Mouse (Mus musculus) kidney, embryonic 16.5 days (tissue): ENCODE measurements around the gene Ubp1. TPM values are rescaled to one million over a fixed set of nuclear protein-coding genes. Genes with fewer than 3 reads are reported as not detected.
"Not testable (repeated sequence)": the region's sequence is repeated elsewhere in the genome, so short reads cannot be mapped to it uniquely, and the experiment has no call there.

ENCODE experiments used
- ATAC-seq: fragments of 200-750 bp; cut with Nextera tagmentation; 2 replicates; pipeline ENCODE4 v1.8.0; 2017; ENCODE audit warnings: moderate TSS enrichment; ENCODE audit not compliant: low FRiP score, low TSS enrichment
- H3K27ac ChIP-seq: fragments of 300-500 bp; sonication (generic); 2 replicates; pipeline ENCODE4 v1.5.1; 2014; ENCODE audit warnings: low read length
- H3K27me3 ChIP-seq: fragments of 300-500 bp; sonication (generic); 2 replicates; pipeline ENCODE4 v1.6.1; 2014; ENCODE audit warnings: low read length, control low read depth, mixed read lengths; ENCODE audit not compliant: insufficient read depth
- H3K36me3 ChIP-seq: fragments of 300-500 bp; sonication (generic); 2 replicates; pipeline ENCODE4 v1.6.1; 2014; ENCODE audit warnings: low read length, control low read depth, mixed read lengths; ENCODE audit not compliant: insufficient read depth
- H3K4me1 ChIP-seq: fragments of 300-500 bp; sonication (generic); 2 replicates; pipeline ENCODE4 v1.6.1; 2014; ENCODE audit warnings: low read length, control low read depth, mixed read lengths; ENCODE audit not compliant: insufficient read depth
- H3K4me2 ChIP-seq: fragments of 300-500 bp; sonication (generic); replicated peaks from 2 replicates; pipeline ENCODE4 v1.6.1; 2014; ENCODE audit warnings: low read depth, low read length
- H3K4me3 ChIP-seq: fragments of 300-500 bp; sonication (generic); 2 replicates; pipeline ENCODE4 v1.5.1; 2014; ENCODE audit warnings: mild to moderate bottlenecking, low read length
- H3K9ac ChIP-seq: fragments of 300-500 bp; sonication (generic); replicated peaks from 2 replicates; pipeline ENCODE4 v1.6.1; 2014; ENCODE audit warnings: low read length
- H3K9me3 ChIP-seq: fragments of 300-500 bp; sonication (generic); 2 replicates; pipeline ENCODE4 v1.6.1; 2016; ENCODE audit warnings: low read length, control low read depth
- WGBS: fragments of 180-500 bp; shearing (Covaris S2); extraction: QIAGEN DNeasy Blood & Tissue Kit; methylation state at CpG from one replicate; pipeline ENCODE4 v1.1.7; 2014; 5-methylcytosine and 5-hydroxymethylcytosine counted together
- polyA plus RNA-seq: library from polyadenylated mRNA; unstranded; fragments of >200 nt; fragmentation: Nextera tagmentation; extraction: Ambion mirVana; gene quantifications from 2 replicates; pipeline ENCODE4 v1.2.1, GENCODE M21; 2015

Ubp1 gene
- 33.4 and 35.4 TPM in 2 replicates for polyA plus RNA-seq

DNA sequence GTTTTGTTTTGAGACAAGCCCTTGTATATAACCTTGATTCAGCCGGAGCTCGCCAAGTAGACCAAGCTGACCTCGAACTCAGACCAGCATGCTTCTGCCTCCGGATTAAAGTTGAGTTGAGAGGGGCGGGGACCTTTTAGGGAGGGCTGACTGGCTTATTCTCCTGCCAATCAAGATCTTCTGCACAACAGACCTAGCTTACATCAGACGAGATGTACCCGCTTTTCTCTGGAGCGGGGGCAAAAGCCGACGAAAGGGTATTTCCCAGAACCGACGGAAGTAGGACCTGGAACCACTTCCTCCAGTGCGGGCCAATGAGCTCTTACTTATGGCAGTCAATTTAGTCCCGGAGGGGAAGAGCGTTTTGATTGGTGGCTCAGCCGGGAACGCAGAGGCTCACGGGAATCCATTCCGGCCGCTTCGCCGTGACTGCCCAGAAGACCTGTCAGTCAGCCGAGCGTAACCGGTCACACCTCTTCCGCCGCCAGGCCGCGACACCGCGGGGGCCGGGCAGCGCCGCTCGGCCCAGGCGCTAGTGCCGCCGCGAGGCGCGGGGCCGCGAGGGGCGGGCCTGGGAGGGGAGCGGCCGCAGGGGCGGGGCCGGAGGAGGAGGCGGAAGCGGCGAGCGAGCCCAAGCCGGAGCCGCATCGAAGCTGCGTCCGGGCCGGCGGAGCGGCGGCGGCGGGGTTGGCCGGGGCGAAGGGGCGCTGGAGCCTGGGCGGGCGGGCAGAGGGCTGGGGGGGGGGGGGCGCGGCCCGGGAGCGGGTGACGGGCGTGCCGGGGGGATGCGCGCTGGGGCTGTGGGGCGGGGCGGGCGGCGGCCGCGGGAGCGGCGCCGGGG is at the start of gene Ubp1:
TSS of gene Ubp1 (plus strand) at position 401 of the 841 bp plus-strand sequence.
- under 1% methylated on average over 33 of the region's 86 CpGs for WGBS
- Histone ChIP-seq H3K36me3 (no peaks in the 10 kb centered on the region), H3K27me3 (no peaks in the 10 kb centered on the region), H3K4me3 (peak within 1 kb of the TSS; percentile 91), H3K4me1 (peaks cover 25% of the 10 kb centered on the region), H3K4me2 (peak within 1 kb of the TSS; percentile 73), H3K27ac (peak within 1 kb of the TSS; percentile 97), H3K9me3 (no peaks in the 10 kb centered on the region), H3K9ac (peak within 1 kb of the TSS; percentile 93)
- peak; percentile 98 for ATAC-seq

- WGBS = 96% methylated on average over 3 of the region's 3 CpGs
- no peak overlapping the region for H3K9ac ChIP-seq
- no peaks in the 10 kb centered on the region for H3K27me3 ChIP-seq
- no peaks in the 10 kb centered on the region for H3K4me1 ChIP-seq
- H3K9me3 ChIP-seq = no peaks in the 10 kb centered on the region
- no peak overlapping the region for H3K4me3 ChIP-seq
- no peak for ATAC-seq
- no peak overlapping the region for H3K4me2 ChIP-seq
- no peak overlapping the region for H3K27ac ChIP-seq
- H3K36me3 ChIP-seq = peaks cover 25% of the 10 kb centered on the region
Observed at GRCm38 (mm10) chr9:113894903-113895302, 35.8 kb upstream of the Ubp1 start.

- no peak overlapping the region for H3K4me2 ChIP-seq
- H3K27ac ChIP-seq = no peak overlapping the region
- H3K9me3 ChIP-seq = no peaks in the 10 kb centered on the region
- ATAC-seq = no peak
- WGBS = 74% methylated on average over 4 of the region's 4 CpGs
- peaks cover 28% of the 10 kb centered on the region for H3K36me3 ChIP-seq
- H3K9ac ChIP-seq = no peak overlapping the region
- no peaks in the 10 kb centered on the region for H3K4me1 ChIP-seq
- no peak overlapping the region for H3K4me3 ChIP-seq
- no peaks in the 10 kb centered on the region for H3K27me3 ChIP-seq
Observed at GRCm38 (mm10) chr9:113903136-113903535, 27.6 kb upstream of the Ubp1 start.

DNA sequence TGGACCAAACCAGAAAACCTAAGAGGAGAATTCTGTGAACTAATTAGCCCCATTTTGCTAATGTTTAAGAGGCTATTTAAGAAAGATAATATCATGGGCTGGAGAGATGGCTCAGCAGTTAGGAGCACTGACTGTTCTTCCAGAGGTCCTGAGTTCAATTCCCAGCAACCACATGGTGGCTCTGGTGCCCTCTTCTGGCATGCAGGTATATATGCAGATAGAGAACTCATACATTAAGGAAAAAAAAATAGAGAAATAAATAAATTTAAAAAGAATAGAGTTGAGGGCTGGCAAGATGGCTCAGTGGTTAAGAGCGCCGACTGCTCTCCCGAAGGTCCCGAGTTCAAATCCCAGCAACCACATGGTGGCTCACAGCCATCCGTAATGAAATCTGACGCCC is 26.4 kb upstream of the Ubp1 start:
- WGBS = 98% methylated on average over 6 of the region's 6 CpGs
- ATAC-seq = not testable (repeated sequence)
- peaks cover 32% of the 10 kb centered on the region for H3K36me3 ChIP-seq

DNA sequence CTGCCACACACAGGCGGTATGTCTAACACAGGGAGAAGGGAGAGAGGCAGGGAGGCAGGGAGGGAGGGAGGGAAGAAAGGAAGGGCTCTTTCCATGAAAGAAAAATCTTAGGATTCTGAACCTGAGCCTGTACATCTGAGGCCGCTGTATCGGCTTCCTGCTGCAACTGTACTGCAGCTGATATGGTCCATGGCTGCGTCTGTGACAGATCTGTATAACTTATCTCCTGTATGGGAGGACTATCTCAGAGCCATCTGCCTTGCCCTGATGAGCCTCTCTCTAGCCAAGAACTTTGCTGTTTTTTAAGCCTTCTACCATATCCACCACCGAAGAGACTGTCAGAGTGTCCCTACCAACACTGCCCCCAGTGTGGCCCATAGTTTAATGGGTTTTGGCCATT is 14.9 kb upstream of the Ubp1 start:
- H3K36me3 ChIP-seq = peaks cover 26% of the 10 kb centered on the region; the same call in 1 of the 2 replicates
- no peak overlapping the region for H3K4me2 ChIP-seq
- 95% methylated on average over 5 of the region's 5 CpGs for WGBS
- no peaks in the 10 kb centered on the region for H3K27me3 ChIP-seq
- ATAC-seq = no peak
- H3K4me3 ChIP-seq = no peak overlapping the region
- H3K9me3 ChIP-seq = no peaks in the 10 kb centered on the region
- no peak overlapping the region for H3K27ac ChIP-seq
- H3K4me1 ChIP-seq = no peaks in the 10 kb centered on the region
- H3K9ac ChIP-seq = no peak overlapping the region

More for the DNA sequence above, 26.4 kb upstream of the Ubp1 start:
- not testable (repeated sequence) for H3K4me3 ChIP-seq, H3K9ac ChIP-seq, H3K27ac ChIP-seq, H3K27me3 ChIP-seq, H3K9me3 ChIP-seq, H3K4me2 ChIP-seq, H3K4me1 ChIP-seq

GRCm38 (mm10) chr9:113922677-113923076 is 8.1 kb upstream of the Ubp1 start:
- H3K9ac ChIP-seq = no peak overlapping the region
- 92% methylated on average over 5 of the region's 5 CpGs for WGBS
- no peaks in the 10 kb centered on the region for H3K4me1 ChIP-seq
- no peaks in the 10 kb centered on the region for H3K9me3 ChIP-seq
- no peaks in the 10 kb centered on the region for H3K27me3 ChIP-seq
- H3K4me2 ChIP-seq = no peak overlapping the region
- H3K27ac ChIP-seq = no peak overlapping the region
- H3K4me3 ChIP-seq = no peak overlapping the region
- ATAC-seq = no peak
- peaks cover 17% of the 10 kb centered on the region; the same call in 1 of the 2 replicates for H3K36me3 ChIP-seq

- no peaks in the 10 kb centered on the region for H3K9me3 ChIP-seq
- no peak overlapping the region for H3K27ac ChIP-seq
- WGBS = 87% methylated on average over 5 of the region's 5 CpGs
- no peak overlapping the region for H3K4me3 ChIP-seq
- no peaks in the 10 kb centered on the region for H3K4me1 ChIP-seq
- H3K4me2 ChIP-seq = no peak overlapping the region
- no peak overlapping the region for H3K9ac ChIP-seq
- ATAC-seq = no peak
- peaks cover 14% of the 10 kb centered on the region; the same call in 1 of the 2 replicates for H3K36me3 ChIP-seq
- no peaks in the 10 kb centered on the region for H3K27me3 ChIP-seq
Observed at GRCm38 (mm10) chr9:113924883-113925282, 5.9 kb upstream of the Ubp1 start.

DNA sequence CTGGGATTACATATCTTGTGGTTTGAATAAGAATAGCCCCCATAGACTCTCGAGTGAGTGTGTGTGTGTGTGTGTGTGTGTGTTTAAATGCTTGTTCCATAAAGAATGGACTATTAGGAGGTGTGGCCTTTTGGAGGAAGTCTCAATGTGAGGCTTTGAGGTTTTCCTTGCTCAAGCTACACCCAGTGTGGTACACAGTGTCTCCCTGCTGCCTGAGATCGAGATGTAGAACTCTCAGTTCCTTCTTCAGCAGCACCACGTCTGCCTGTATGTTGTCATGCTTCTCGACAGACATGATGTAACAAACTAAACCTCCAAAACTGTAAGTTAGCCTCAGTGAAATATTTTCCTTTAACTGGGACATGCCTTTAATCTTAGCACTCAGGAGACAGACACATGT is 2.1 kb upstream of the Ubp1 start:
- WGBS = 84% methylated on average over 4 of the region's 4 CpGs
- H3K36me3 ChIP-seq = no peaks in the 10 kb centered on the region
- H3K9ac ChIP-seq = no peak overlapping the region
- no peak overlapping the region for H3K27ac ChIP-seq
- no peaks in the 10 kb centered on the region for H3K9me3 ChIP-seq
- H3K4me3 ChIP-seq = no peak overlapping the region
- H3K4me2 ChIP-seq = no peak overlapping the region
- ATAC-seq = no peak
- no peaks in the 10 kb centered on the region for H3K27me3 ChIP-seq
- H3K4me1 ChIP-seq = peaks cover 17% of the 10 kb centered on the region

GRCm38 (mm10) chr9:113929676-113930075 is 1.1 kb upstream of the Ubp1 start:
- ATAC-seq = no peak
- H3K4me3 ChIP-seq = peak overlapping the region; percentile 91
- peaks cover 18% of the 10 kb centered on the region for H3K4me1 ChIP-seq
- no peaks in the 10 kb centered on the region for H3K9me3 ChIP-seq
- H3K27ac ChIP-seq = no peak overlapping the region
- H3K4me2 ChIP-seq = peak overlapping the region; percentile 72
- no peak overlapping the region for H3K9ac ChIP-seq
- 78% methylated on average over 1 of the region's 1 CpGs for WGBS
- H3K36me3 ChIP-seq = no peaks in the 10 kb centered on the region
- no peaks in the 10 kb centered on the region for H3K27me3 ChIP-seq

DNA sequence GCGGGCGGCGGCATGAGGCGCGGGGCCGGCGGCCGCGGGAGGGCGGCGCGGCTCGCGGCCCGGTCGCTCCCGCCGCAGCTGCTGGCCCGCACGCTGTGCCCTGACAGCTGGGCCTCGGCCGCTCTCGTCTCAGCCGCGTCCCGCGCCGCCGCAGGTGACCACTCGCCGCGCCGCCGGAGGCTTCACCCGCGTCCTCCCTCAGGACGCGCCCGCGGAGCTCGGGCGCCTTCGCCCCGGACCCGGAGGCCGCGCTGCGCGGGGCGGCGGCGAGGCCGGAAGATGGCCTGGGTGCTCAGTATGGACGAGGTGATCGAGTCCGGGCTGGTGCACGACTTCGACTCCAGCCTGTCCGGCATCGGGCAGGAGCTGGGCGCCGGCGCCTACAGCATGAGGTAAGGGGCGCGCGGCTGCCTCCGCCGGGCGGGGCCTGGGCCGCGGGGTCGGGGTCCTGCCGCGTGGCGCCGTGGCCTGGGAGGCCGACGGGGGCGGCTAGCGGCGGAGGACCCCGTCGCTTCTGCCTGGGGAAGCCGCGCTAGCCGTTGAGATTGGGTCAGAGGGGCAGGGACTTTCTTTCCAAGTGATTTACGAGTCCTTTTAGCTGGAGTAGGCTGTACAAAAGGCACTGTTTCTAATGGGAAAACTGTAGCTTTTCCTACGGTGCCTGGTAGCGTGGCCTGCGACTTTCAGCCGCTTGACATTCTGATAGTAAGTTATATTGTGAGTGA is 803 bp downstream of the Ubp1 start:
- WGBS = under 1% methylated on average over 61 of the region's 91 CpGs
- ATAC-seq = peak; percentile 24
- Histone ChIP-seq H3K4me1 (peaks cover 31% of the 10 kb centered on the region), H3K9ac (peak overlapping the region; percentile 93), H3K27ac (peak overlapping the region; percentile 94), H3K36me3 (no peaks in the 10 kb centered on the region), H3K9me3 (no peaks in the 10 kb centered on the region), H3K4me2 (peak overlapping the region; percentile 73), H3K4me3 (peak overlapping the region; percentile 91), H3K27me3 (no peaks in the 10 kb centered on the region)
